Mouse (Mus musculus): ENCODE measurements around the gene Marc1. TPM values are rescaled to one million over a fixed set of nuclear protein-coding genes. Genes with fewer than 3 reads are reported as not detected.

The Marc1 gene
- 0.26 and 0.37 TPM in 2 replicates for polyA plus RNA-seq (2015; fragmentation: Nextera tagmentation; extraction: Ambion mirVana)

DNA sequence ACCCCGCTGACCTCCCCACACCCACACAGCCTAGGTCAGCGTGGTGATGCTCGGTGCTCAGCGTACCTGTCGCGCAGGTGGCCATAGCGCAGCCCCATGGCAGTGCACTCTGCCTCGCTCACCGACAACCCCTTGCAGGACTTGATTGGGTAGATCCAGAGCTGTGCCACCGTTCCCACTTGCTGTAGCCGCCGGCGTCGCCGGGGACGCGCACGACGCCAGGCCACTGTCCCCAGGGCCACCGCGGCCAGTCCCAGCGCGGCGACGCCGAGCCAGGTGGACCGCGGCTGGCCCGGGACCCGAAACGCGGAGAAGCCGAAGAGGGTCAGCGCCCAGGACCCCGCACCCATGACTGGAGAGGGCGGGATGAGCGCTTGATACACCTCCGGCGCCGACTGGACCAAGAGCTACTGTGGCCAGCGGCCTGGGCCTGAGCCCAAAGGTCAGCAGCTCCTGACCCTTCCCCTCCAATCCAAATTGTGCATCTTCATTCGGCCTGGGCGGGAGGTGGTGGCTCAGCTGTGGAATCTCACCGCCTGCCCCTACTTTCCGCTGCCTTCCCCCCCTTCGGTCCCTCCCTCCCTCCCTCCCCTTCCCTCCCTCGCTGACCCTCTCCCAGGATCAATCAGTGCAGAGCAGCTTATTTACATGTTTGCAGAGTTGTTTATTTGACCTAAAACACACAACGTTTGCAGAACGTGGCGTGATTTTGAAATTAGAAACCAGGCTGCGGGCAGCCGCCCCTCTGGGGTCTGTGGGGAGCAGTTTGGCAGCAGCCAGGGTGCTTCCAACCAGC is at the start of gene Marc1:
Gene Marc1, minus strand, starts transcription at position 534 of the 796 bp plus-strand sequence.
- peak within 1 kb of the TSS; percentile 70 for H3K4me2 ChIP-seq (replicated peaks; ENCODE audit: low read depth, low read length)
- peak; percentile 65 for ATAC-seq (ENCODE audit: low FRiP score, low TSS enrichment)
- 5% methylated on average over 52 of the region's 52 CpGs for WGBS

DNA sequence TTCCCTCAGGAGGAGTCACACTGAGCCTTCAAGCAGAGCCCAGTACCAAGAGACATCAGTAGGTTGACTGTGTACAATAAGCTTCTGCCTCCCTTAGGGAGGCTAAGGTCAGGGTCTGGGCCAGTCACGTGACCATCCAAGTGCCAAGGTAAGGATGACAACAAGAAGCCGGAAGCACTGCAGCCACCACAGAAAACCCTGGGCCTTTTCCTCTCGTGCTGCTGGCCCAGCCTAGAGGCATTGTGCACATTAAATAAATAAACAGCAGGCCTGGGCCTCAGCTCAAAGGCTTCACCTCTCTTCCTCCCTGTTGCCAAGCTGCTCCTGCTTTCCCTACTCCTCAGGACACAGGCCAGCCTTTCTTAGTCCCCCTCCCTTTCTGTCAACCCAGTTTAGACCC is 49.2 kb upstream of the Marc1 start:
- WGBS: 45% methylated on average over 3 of the region's 3 CpGs
- Histone ChIP-seq H3K27ac (ENCODE audit: low read length) (0 out of 2 replicates have a peak overlapping the region, but pooled peaks have one; percentile 12), H3K4me2 (replicated peaks; ENCODE audit: low read depth, low read length) (no peak overlapping the region), H3K4me3 (ENCODE audit: low read length) (no peak overlapping the region), H3K27me3 (ENCODE audit: insufficient read depth, low read length) (no peaks in the 10 kb centered on the region), H3K36me3 (ENCODE audit: insufficient read depth, low read length) (no peaks in the 10 kb centered on the region), H3K9me3 (ENCODE audit: low read length) (no peaks in the 10 kb centered on the region), H3K4me1 (ENCODE audit: insufficient read depth, low read length) (peaks cover 15% of the 10 kb centered on the region; the same call in 1 of the 2 replicates), H3K9ac (replicated peaks; ENCODE audit: low read length) (no peak overlapping the region)
- ATAC-seq (ENCODE audit: low FRiP score, low TSS enrichment): no peak

More for the DNA sequence above, at the start of gene Marc1:
- H3K9ac ChIP-seq (replicated peaks; ENCODE audit: low read length): peak within 1 kb of the TSS; percentile 31; the same call in 1 of the 2 replicates
- H3K4me1 ChIP-seq (ENCODE audit: insufficient read depth, low read length): peaks cover 20% of the 10 kb centered on the region
- no peak within 1 kb of the TSS for H3K27ac ChIP-seq (ENCODE audit: low read length)
- peak within 1 kb of the TSS; percentile 42 for H3K4me3 ChIP-seq (ENCODE audit: low read length)
- peaks cover 13% of the 10 kb centered on the region for H3K36me3 ChIP-seq (ENCODE audit: insufficient read depth, low read length)
- H3K9me3 ChIP-seq (ENCODE audit: low read length): no peaks in the 10 kb centered on the region
- peaks cover 9% of the 10 kb centered on the region for H3K27me3 ChIP-seq (ENCODE audit: insufficient read depth, low read length)

DNA sequence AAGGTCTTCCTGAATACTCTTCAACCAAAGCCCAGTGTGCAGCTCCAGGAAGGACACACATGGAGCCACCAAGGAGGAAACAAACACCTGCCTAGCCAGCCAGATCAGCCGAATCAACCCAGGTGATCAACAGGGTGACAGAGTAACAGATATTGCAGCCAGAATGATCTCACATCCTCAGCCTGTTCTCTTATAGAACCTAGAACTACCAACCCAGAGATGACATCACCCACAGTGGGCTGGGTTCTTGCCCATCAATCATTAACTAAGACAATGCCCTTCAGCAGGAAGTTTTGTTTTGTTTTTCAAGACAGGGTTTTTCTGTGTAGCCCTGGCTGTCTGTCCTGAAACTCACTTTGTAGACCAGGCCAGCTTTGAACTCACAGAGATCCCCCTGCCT is 47.1 kb upstream of the Marc1 start:
- H3K9me3 ChIP-seq (ENCODE audit: low read length): no peaks in the 10 kb centered on the region
- peaks cover 9% of the 10 kb centered on the region; the same call in 1 of the 2 replicates for H3K4me1 ChIP-seq (ENCODE audit: insufficient read depth, low read length)
- no peak for ATAC-seq (ENCODE audit: low FRiP score, low TSS enrichment)
- 89% methylated on average over 1 of the region's 1 CpGs for WGBS
- no peaks in the 10 kb centered on the region for H3K36me3 ChIP-seq (ENCODE audit: insufficient read depth, low read length)
- no peak overlapping the region for H3K4me3 ChIP-seq (ENCODE audit: low read length)
- H3K27me3 ChIP-seq (ENCODE audit: insufficient read depth, low read length): no peaks in the 10 kb centered on the region
- no peak overlapping the region for H3K9ac ChIP-seq (replicated peaks; ENCODE audit: low read length)
- H3K27ac ChIP-seq (ENCODE audit: low read length): no peak overlapping the region
- no peak overlapping the region for H3K4me2 ChIP-seq (replicated peaks; ENCODE audit: low read depth, low read length)

DNA sequence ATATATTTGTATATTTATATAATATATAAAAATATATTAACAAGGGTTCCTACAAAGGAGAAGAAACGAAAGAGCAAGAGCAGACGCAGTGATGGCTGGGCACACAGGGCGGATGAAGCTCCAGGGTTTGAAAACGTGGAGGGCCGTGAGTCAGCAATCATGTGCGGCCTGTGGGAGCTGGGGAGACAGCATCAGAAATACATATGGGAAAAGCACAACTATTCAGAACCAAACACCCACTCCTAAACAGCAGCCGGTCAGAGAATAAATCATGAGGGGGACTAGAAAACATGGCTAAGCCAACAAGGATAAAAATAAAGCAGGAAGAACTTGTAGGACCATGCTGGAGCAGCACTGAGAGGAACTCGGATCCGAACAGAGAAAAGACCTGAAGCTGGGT is 46.1 kb upstream of the Marc1 start:
- Histone ChIP-seq H3K4me1 (ENCODE audit: insufficient read depth, low read length) (peaks cover 13% of the 10 kb centered on the region), H3K36me3 (ENCODE audit: insufficient read depth, low read length) (no peaks in the 10 kb centered on the region), H3K27ac (ENCODE audit: low read length) (no peak overlapping the region), H3K27me3 (ENCODE audit: insufficient read depth, low read length) (no peaks in the 10 kb centered on the region), H3K4me2 (replicated peaks; ENCODE audit: low read depth, low read length) (no peak overlapping the region), H3K4me3 (ENCODE audit: low read length) (no peak overlapping the region), H3K9me3 (ENCODE audit: low read length) (no peaks in the 10 kb centered on the region), H3K9ac (replicated peaks; ENCODE audit: low read length) (no peak overlapping the region)
- 86% methylated on average over 9 of the region's 9 CpGs for WGBS
- ATAC-seq (ENCODE audit: low FRiP score, low TSS enrichment): no peak

DNA sequence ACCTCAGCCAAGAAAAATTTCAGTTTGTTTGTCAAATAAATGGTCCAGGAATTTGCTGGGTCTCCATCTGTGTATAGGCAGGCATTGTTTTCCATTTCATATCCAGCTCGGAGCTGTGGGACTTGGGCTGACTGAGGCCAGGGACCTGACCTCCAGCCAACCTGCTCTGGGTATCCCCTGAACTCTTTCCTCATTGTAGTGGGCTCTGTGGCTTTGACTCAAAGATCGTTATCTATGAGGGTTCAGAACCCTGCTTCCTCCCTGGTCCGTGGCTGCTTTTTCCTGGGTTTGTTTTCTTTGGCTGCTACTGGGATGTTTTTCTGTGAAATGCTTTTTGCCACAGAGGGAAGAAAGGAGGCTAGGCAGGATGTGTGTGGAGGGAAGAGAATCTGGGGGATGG is 42.8 kb upstream of the Marc1 start:
- Histone ChIP-seq H3K4me1 (ENCODE audit: insufficient read depth, low read length) (peaks cover 21% of the 10 kb centered on the region), H3K36me3 (ENCODE audit: insufficient read depth, low read length) (no peaks in the 10 kb centered on the region), H3K9me3 (ENCODE audit: low read length) (no peaks in the 10 kb centered on the region), H3K27me3 (ENCODE audit: insufficient read depth, low read length) (no peaks in the 10 kb centered on the region), H3K4me3 (ENCODE audit: low read length) (no peak overlapping the region), H3K27ac (ENCODE audit: low read length) (peak overlapping the region; percentile 85), H3K9ac (replicated peaks; ENCODE audit: low read length) (0 out of 2 replicates have a peak overlapping the region, but pooled peaks have one; percentile 8), H3K4me2 (replicated peaks; ENCODE audit: low read depth, low read length) (peak overlapping the region; percentile 39)
- peak; percentile 7; the same call in 1 of the 2 replicates for ATAC-seq (ENCODE audit: low FRiP score, low TSS enrichment)
- 32% methylated on average over 3 of the region's 3 CpGs for WGBS

DNA sequence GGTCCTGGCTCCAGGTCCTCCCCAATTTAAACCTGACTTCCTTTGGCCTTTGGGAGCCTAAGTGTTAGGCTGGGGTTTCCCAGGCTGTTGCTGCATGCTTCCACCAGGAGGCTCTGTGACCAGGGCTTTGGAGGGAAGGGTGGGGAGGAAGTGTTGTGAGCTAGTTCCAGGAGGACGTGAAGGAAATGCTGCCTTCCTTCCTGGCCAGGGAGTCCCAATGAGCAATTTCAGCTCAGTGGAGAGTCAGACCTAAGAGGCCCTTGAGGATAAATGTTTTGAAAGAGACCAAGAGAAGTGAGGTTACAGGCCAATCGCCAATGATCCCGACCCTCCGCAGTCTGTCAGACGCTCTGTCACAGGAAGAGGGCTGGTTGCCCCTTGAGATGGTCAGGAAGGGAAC is 42.2 kb upstream of the Marc1 start:
- 21% methylated on average over 5 of the region's 5 CpGs for WGBS
- H3K4me3 ChIP-seq (ENCODE audit: low read length): peak overlapping the region; percentile 17
- H3K4me2 ChIP-seq (replicated peaks; ENCODE audit: low read depth, low read length): peak overlapping the region; percentile 39
- no peaks in the 10 kb centered on the region for H3K36me3 ChIP-seq (ENCODE audit: insufficient read depth, low read length)
- 0 out of 2 replicates have a peak overlapping the region, but pooled peaks have one; percentile 8 for H3K9ac ChIP-seq (replicated peaks; ENCODE audit: low read length)
- H3K27me3 ChIP-seq (ENCODE audit: insufficient read depth, low read length): no peaks in the 10 kb centered on the region
- H3K27ac ChIP-seq (ENCODE audit: low read length): peak overlapping the region; percentile 85
- no peaks in the 10 kb centered on the region for H3K9me3 ChIP-seq (ENCODE audit: low read length)
- peak; percentile 54; the same call in 1 of the 2 replicates for ATAC-seq (ENCODE audit: low FRiP score, low TSS enrichment)
- H3K4me1 ChIP-seq (ENCODE audit: insufficient read depth, low read length): peaks cover 21% of the 10 kb centered on the region

DNA sequence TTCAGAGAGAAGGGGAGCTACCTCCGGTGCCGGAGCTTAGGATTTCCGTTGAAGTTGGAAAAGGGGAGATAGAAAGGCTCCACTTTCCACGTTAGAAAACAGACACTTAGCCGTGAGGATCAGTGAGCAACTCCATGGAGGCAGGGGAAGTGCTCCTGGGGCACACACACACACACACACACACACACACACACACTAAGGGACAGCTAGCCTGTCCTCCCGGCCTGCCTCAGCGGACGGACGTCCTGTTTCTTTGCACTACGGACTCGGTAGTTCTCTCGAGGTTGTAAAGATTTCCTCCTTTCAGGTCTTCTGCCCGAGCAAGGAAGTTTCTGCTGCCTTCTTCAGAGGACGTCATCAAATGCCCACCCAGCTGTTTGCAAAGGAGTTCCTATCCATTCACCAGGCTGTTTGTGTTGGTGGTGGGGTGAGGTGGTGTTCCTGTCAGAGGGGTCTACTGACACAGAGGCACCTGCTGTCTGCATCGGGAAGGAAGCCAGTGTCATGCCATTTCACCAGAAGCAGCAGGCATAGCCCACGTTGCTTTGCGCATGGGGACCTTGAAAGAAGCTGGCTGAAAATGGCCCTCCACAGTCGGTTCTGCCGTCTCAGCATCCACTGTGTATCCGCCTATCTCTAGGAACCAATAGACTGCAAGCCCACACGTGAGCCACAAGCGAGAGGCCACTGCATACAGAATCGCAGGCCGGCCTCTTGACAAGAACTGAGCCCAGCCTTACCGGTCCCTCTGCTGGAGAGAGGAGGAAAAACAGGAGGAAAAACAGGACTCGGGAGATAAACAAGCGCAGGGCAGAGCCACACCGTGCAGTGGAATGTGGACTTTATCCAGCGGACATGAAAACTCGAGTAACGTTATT is 40.9 kb upstream of the Marc1 start:
- Histone ChIP-seq H3K36me3 (ENCODE audit: insufficient read depth, low read length) (no peaks in the 10 kb centered on the region), H3K4me3 (ENCODE audit: low read length) (0 out of 2 replicates have a peak overlapping the region, but pooled peaks have one; percentile 1), H3K4me1 (ENCODE audit: insufficient read depth, low read length) (peaks cover 21% of the 10 kb centered on the region), H3K9ac (replicated peaks; ENCODE audit: low read length) (peak overlapping the region; percentile 19; the same call in 1 of the 2 replicates), H3K27me3 (ENCODE audit: insufficient read depth, low read length) (0 out of 2 replicates have a peak, but pooled peaks cover 3% of the 10 kb centered on the region), H3K27ac (ENCODE audit: low read length) (peak overlapping the region; percentile 63), H3K9me3 (ENCODE audit: low read length) (no peaks in the 10 kb centered on the region), H3K4me2 (replicated peaks; ENCODE audit: low read depth, low read length) (peak overlapping the region; percentile 40)
- peak; percentile 84 for ATAC-seq (ENCODE audit: low FRiP score, low TSS enrichment)
- 14% methylated on average over 31 of the region's 31 CpGs for WGBS

DNA sequence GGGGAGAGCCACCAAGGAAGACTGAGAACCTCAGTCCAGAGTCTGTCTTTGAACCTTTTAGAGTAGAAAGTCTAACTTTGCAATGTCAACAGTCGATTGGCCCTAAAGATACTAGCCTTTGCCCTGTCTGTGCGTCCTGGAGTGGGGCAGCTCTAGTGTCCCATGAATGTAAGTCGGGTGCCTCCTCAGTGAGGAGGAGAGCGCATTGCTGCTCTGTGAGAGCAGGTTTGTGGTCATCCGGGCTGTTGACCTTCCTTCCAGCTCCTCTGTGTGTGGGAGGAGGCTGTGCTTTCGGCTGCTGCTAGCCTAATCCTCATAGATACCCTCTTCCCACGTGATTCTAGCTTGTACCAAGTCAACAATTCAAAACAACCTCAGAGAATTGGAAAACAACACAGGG is 40.1 kb upstream of the Marc1 start:
- 0 out of 2 replicates have a peak, but pooled peaks cover 3% of the 10 kb centered on the region for H3K27me3 ChIP-seq (ENCODE audit: insufficient read depth, low read length)
- H3K9ac ChIP-seq (replicated peaks; ENCODE audit: low read length): 0 out of 2 replicates have a peak overlapping the region, but pooled peaks have one; percentile 11
- 17% methylated on average over 7 of the region's 7 CpGs for WGBS
- H3K4me2 ChIP-seq (replicated peaks; ENCODE audit: low read depth, low read length): peak overlapping the region; percentile 40
- peak overlapping the region; percentile 63 for H3K27ac ChIP-seq (ENCODE audit: low read length)
- H3K4me1 ChIP-seq (ENCODE audit: insufficient read depth, low read length): peaks cover 27% of the 10 kb centered on the region
- no peak for ATAC-seq (ENCODE audit: low FRiP score, low TSS enrichment)
- no peak overlapping the region for H3K4me3 ChIP-seq (ENCODE audit: low read length)
- no peaks in the 10 kb centered on the region for H3K9me3 ChIP-seq (ENCODE audit: low read length)
- no peaks in the 10 kb centered on the region for H3K36me3 ChIP-seq (ENCODE audit: insufficient read depth, low read length)

DNA sequence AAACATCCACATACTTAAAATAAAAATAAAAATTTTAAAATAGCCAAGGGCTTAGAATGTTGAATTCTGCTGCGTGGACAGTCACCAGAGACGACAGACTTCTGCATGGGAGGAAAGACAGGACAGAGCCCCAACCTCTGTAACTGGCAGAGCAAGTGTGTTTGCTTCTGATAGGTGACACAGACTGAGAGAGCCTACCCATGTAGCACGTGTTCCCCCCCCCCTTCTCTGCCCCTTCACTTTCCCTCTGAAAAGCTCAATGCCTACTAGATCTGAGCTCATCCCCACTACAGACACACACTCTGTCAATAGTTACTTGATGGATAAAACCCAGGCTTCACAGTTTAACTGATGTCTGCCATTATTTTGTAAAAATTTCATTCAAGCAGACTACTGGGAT is 35.9 kb upstream of the Marc1 start:
- 0 out of 2 replicates have a peak, but pooled peaks cover 3% of the 10 kb centered on the region for H3K27me3 ChIP-seq (ENCODE audit: insufficient read depth, low read length)
- peaks cover 34% of the 10 kb centered on the region for H3K4me1 ChIP-seq (ENCODE audit: insufficient read depth, low read length)
- H3K27ac ChIP-seq (ENCODE audit: low read length): no peak overlapping the region
- H3K9me3 ChIP-seq (ENCODE audit: low read length): no peaks in the 10 kb centered on the region
- H3K36me3 ChIP-seq (ENCODE audit: insufficient read depth, low read length): no peaks in the 10 kb centered on the region
- WGBS: 60% methylated on average over 3 of the region's 3 CpGs
- H3K4me3 ChIP-seq (ENCODE audit: low read length): no peak overlapping the region
- H3K4me2 ChIP-seq (replicated peaks; ENCODE audit: low read depth, low read length): peak overlapping the region; percentile 96
- ATAC-seq (ENCODE audit: low FRiP score, low TSS enrichment): no peak
- H3K9ac ChIP-seq (replicated peaks; ENCODE audit: low read length): no peak overlapping the region

Measured in kidney, embryonic 16.5 days (tissue).